ENCODE assay signal across 16 mouse cellular contexts in genomic region chr17:48592457-48592856, GRCm38 (mm10).
DNase-seq lines count a peak whose midpoint lies in the region; ATAC-seq and TF ChIP-seq lines count a peak whose summit lies in the region.
"Had no signal": no experiment of that assay in that cellular context is flagged by ENCODE, and none has a peak within 500 bp of the region (broad histone marks: within the 10 kb centered on the region; RNA-seq: fewer than 3 reads in every experiment).

No protein-coding gene starts in this region.

- no peak overlapping the region for H3K27ac ChIP-seq in forebrain, embryonic 16.5 days (ENCODE audit: low read length)
- no peak overlapping the region for H3K27ac ChIP-seq in forebrain, embryonic 11.5 days (ENCODE audit: low read depth, low read length)
- H3K27ac ChIP-seq in midbrain, embryonic 13.5 days: no peak overlapping the region
- H3K27ac ChIP-seq in midbrain, embryonic 11.5 days (ENCODE audit: low read depth, low read length): no peak overlapping the region
- H3K27ac ChIP-seq in olfactory bulb, adult 2 months (ENCODE audit: insufficient read depth, low read depth, low read length): peak overlapping the region; percentile 31; the same call in 1 of the 2 replicates
- H3K27ac ChIP-seq in kidney, embryonic 15.5 days: no peak overlapping the region
- H3K27ac ChIP-seq: forebrain, embryonic 13.5 days; forebrain, embryonic 15.5 days had no signal

- DNase-seq in forebrain, embryonic 11.5 days (ENCODE audit: low spot score): no peak
- no peak for DNase-seq in midbrain, embryonic 11.5 days (ENCODE audit: low spot score, missing footprints)
- DNase-seq: adrenal gland, adult 2 months; adrenal gland, postnatal 10 days; adrenal gland, postnatal 25 days; cerebellum, adult 11-12 months; cerebellum, adult 2 months; cerebellum, adult 9-10 months; cerebellum, postnatal 10 days; cerebellum, postnatal 25 days had no signal

- TF ChIP-seq CTCF in olfactory bulb, adult 2 months (IDR thresholded peaks at IDR 0.05; ENCODE audit: insufficient read depth, low read depth, low read length): no peak

- H3K27me3 ChIP-seq in forebrain, embryonic 16.5 days (replicated peaks; ENCODE audit: control insufficient read depth, insufficient read depth, low read length): no peaks in the 10 kb centered on the region
- no peaks in the 10 kb centered on the region for H3K27me3 ChIP-seq in forebrain, embryonic 11.5 days (ENCODE audit: control insufficient read depth, insufficient read depth, low read length)
- no peaks in the 10 kb centered on the region for H3K27me3 ChIP-seq in midbrain, embryonic 13.5 days
- no peaks in the 10 kb centered on the region for H3K27me3 ChIP-seq in midbrain, embryonic 11.5 days (ENCODE audit: control insufficient read depth, insufficient read depth, low read length)
- no peaks in the 10 kb centered on the region for H3K27me3 ChIP-seq in kidney, embryonic 15.5 days
- H3K27me3 ChIP-seq: forebrain, embryonic 13.5 days; forebrain, embryonic 15.5 days had no signal

- WGBS in forebrain, embryonic 16.5 days: 76% methylated on average over 1 of the region's 1 CpGs
- WGBS in forebrain, embryonic 11.5 days: 77% methylated on average over 1 of the region's 1 CpGs
- 67% methylated on average over 1 of the region's 1 CpGs for WGBS in midbrain, embryonic 13.5 days
- WGBS in midbrain, embryonic 11.5 days: 69% methylated on average over 1 of the region's 1 CpGs
- 45% methylated on average over 1 of the region's 1 CpGs for WGBS in olfactory bulb, adult 2 months
- 62% methylated on average over 1 of the region's 1 CpGs for WGBS in kidney, embryonic 15.5 days

- H3K4me2 ChIP-seq in forebrain, embryonic 16.5 days (ENCODE audit: low read length): no peak overlapping the region
- no peak overlapping the region for H3K4me2 ChIP-seq in forebrain, embryonic 11.5 days (ENCODE audit: low read depth, low read length, severe bottlenecking)
- no peak overlapping the region for H3K4me2 ChIP-seq in midbrain, embryonic 13.5 days (replicated peaks)
- no peak overlapping the region for H3K4me2 ChIP-seq in midbrain, embryonic 11.5 days
- H3K4me2 ChIP-seq in kidney, embryonic 15.5 days: no peak overlapping the region
- H3K4me2 ChIP-seq: forebrain, embryonic 13.5 days; forebrain, embryonic 15.5 days had no signal

- no peak for TF ChIP-seq POLR2A in olfactory bulb, adult 2 months (IDR thresholded peaks at IDR 0.05; ENCODE audit: insufficient read depth, low read depth, low read length)

- H3K4me3 ChIP-seq in forebrain, embryonic 16.5 days (replicated peaks; ENCODE audit: low read length): no peak overlapping the region
- H3K4me3 ChIP-seq in forebrain, embryonic 11.5 days (ENCODE audit: low read depth, low read length): no peak overlapping the region
- no peak overlapping the region for H3K4me3 ChIP-seq in midbrain, embryonic 13.5 days (replicated peaks)
- no peak overlapping the region for H3K4me3 ChIP-seq in midbrain, embryonic 11.5 days (ENCODE audit: low read depth, low read length)
- H3K4me3 ChIP-seq in olfactory bulb, adult 2 months (ENCODE audit: insufficient read depth, low read depth, low read length): no peak overlapping the region
- no peak overlapping the region for H3K4me3 ChIP-seq in kidney, embryonic 15.5 days (replicated peaks)
- H3K4me3 ChIP-seq: forebrain, embryonic 13.5 days; forebrain, embryonic 15.5 days had no signal

- ATAC-seq in forebrain, embryonic 16.5 days: peak; percentile 52; the same call in 1 of the 2 replicates
- no peak for ATAC-seq in forebrain, embryonic 11.5 days (replicated peaks; ENCODE audit: low FRiP score)
- 0 out of 2 replicates have a peak, but pooled peaks have one; percentile 40 for ATAC-seq in midbrain, embryonic 13.5 days
- ATAC-seq in midbrain, embryonic 11.5 days (ENCODE audit: low FRiP score): no peak
- no peak for ATAC-seq in kidney, embryonic 15.5 days (replicated peaks; ENCODE audit: low FRiP score)
- ATAC-seq: forebrain, embryonic 13.5 days; forebrain, embryonic 15.5 days had no signal

- no peaks in the 10 kb centered on the region for H3K9me3 ChIP-seq in forebrain, embryonic 16.5 days (ENCODE audit: control insufficient read depth, low read length)
- H3K9me3 ChIP-seq in forebrain, embryonic 11.5 days (ENCODE audit: control insufficient read depth, low read length): no peaks in the 10 kb centered on the region
- H3K9me3 ChIP-seq in midbrain, embryonic 13.5 days: no peaks in the 10 kb centered on the region
- no peaks in the 10 kb centered on the region; the same call in 1 of the 2 replicates for H3K9me3 ChIP-seq in midbrain, embryonic 11.5 days (ENCODE audit: control insufficient read depth, low read length)
- 0 out of 2 replicates have a peak, but pooled peaks cover 5% of the 10 kb centered on the region for H3K9me3 ChIP-seq in kidney, embryonic 15.5 days (replicated peaks)
- H3K9me3 ChIP-seq: forebrain, embryonic 13.5 days; forebrain, embryonic 15.5 days had no signal

- H3K9ac ChIP-seq in forebrain, embryonic 16.5 days (replicated peaks; ENCODE audit: low read depth, low read length): no peak overlapping the region
- H3K9ac ChIP-seq in forebrain, embryonic 11.5 days (ENCODE audit: low read length): no peak overlapping the region
- no peak overlapping the region for H3K9ac ChIP-seq in midbrain, embryonic 13.5 days (replicated peaks)
- H3K9ac ChIP-seq in midbrain, embryonic 11.5 days (ENCODE audit: low read length): no peak overlapping the region
- no peak overlapping the region for H3K9ac ChIP-seq in kidney, embryonic 15.5 days
- H3K9ac ChIP-seq: forebrain, embryonic 13.5 days; forebrain, embryonic 15.5 days had no signal

- no peaks in the 10 kb centered on the region for H3K4me1 ChIP-seq in forebrain, embryonic 16.5 days (replicated peaks; ENCODE audit: control insufficient read depth, insufficient read depth, low read length)
- no peaks in the 10 kb centered on the region for H3K4me1 ChIP-seq in forebrain, embryonic 11.5 days (replicated peaks; ENCODE audit: control insufficient read depth, insufficient read depth, low read length)
- H3K4me1 ChIP-seq in midbrain, embryonic 13.5 days (replicated peaks): no peaks in the 10 kb centered on the region
- H3K4me1 ChIP-seq in midbrain, embryonic 11.5 days (ENCODE audit: control insufficient read depth, insufficient read depth, low read length): no peaks in the 10 kb centered on the region
- peaks cover 4% of the 10 kb centered on the region; the same call in 1 of the 2 replicates for H3K4me1 ChIP-seq in olfactory bulb, adult 2 months (ENCODE audit: control insufficient read depth, insufficient read depth, low read length)
- no peaks in the 10 kb centered on the region for H3K4me1 ChIP-seq in kidney, embryonic 15.5 days
- H3K4me1 ChIP-seq: forebrain, embryonic 13.5 days; forebrain, embryonic 15.5 days had no signal

- no peaks in the 10 kb centered on the region for H3K36me3 ChIP-seq in forebrain, embryonic 16.5 days (ENCODE audit: control insufficient read depth, insufficient read depth)
- no peaks in the 10 kb centered on the region for H3K36me3 ChIP-seq in forebrain, embryonic 11.5 days (ENCODE audit: control insufficient read depth, insufficient read depth, low read length)
- H3K36me3 ChIP-seq in midbrain, embryonic 13.5 days: no peaks in the 10 kb centered on the region
- H3K36me3 ChIP-seq in midbrain, embryonic 11.5 days (ENCODE audit: control insufficient read depth, insufficient read depth, low read length): no peaks in the 10 kb centered on the region
- H3K36me3 ChIP-seq in kidney, embryonic 15.5 days: no peaks in the 10 kb centered on the region
- H3K36me3 ChIP-seq: forebrain, embryonic 15.5 days had no signal

Comparison
In these comparisons a context has a peak if more than half of its experiments do, and no peak if none do; other contexts are left out.
1. ATAC-seq: peak in forebrain, embryonic 16.5 days (single experiment) and midbrain, embryonic 13.5 days (single experiment); none in forebrain, embryonic 11.5 days (single experiment), midbrain, embryonic 11.5 days (single experiment) and kidney, embryonic 15.5 days (single experiment).